Mouse (Mus musculus) limb, embryonic 12.5 days (tissue): Measurements from ENCODE around the gene Bhmt. TPM values are rescaled to one million over a fixed set of nuclear protein-coding genes. Genes with fewer than 3 reads are reported as not detected.

Experiments
- ATAC-seq: fragments of 200-750 bp; cut with Nextera tagmentation; 2 replicates; pipeline ENCODE4 v1.8.0; 2017; ENCODE audit warnings: low read depth, moderate TSS enrichment; ENCODE audit not compliant: insufficient number of reproducible peaks, insufficient read depth, low FRiP score, low TSS enrichment
- H3K27ac ChIP-seq: fragments of 300-500 bp; sonication (generic); 2 replicates; pipeline ENCODE4 v1.5.1; 2016; ENCODE audit warnings: mild to moderate bottlenecking, moderate library complexity
- H3K27me3 ChIP-seq: fragments of 300-500 bp; sonication (generic); 2 replicates; pipeline ENCODE4 v1.6.1; 2016; ENCODE audit warnings: mild to moderate bottlenecking, moderate library complexity
- H3K36me3 ChIP-seq: fragments of 300-500 bp; sonication (generic); 2 replicates; pipeline ENCODE4 v1.6.1; 2016; ENCODE audit warnings: mild to moderate bottlenecking, moderate library complexity
- H3K4me1 ChIP-seq: fragments of 300-500 bp; sonication (generic); replicated peaks from 2 replicates; pipeline ENCODE4 v1.6.1; 2016
- H3K4me2 ChIP-seq: fragments of 300-500 bp; sonication (generic); 2 replicates; pipeline ENCODE4 v1.6.1; 2016; ENCODE audit warnings: mild to moderate bottlenecking, moderate library complexity
- H3K4me3 ChIP-seq: fragments of 300-500 bp; sonication (generic); replicated peaks from 2 replicates; pipeline ENCODE4 v1.5.1; 2016; ENCODE audit warnings: mild to moderate bottlenecking
- H3K9ac ChIP-seq: fragments of 300-500 bp; sonication (generic); replicated peaks from 2 replicates; pipeline ENCODE4 v1.6.1; 2016; ENCODE audit warnings: mild to moderate bottlenecking, moderate library complexity
- H3K9me3 ChIP-seq: fragments of 300-500 bp; sonication (generic); 2 replicates; pipeline ENCODE4 v1.6.1; 2016; ENCODE audit warnings: mild to moderate bottlenecking, moderate library complexity
- WGBS: fragments of 180-500 bp; shearing (Covaris S2); methylation state at CpG from one replicate; pipeline ENCODE4 v1.1.7; 2016; 5-methylcytosine and 5-hydroxymethylcytosine counted together
- polyA plus RNA-seq: library from polyadenylated mRNA; unstranded; fragments of >200 nt; fragmentation: Nextera tagmentation; extraction: Ambion mirVana; gene quantifications from 2 replicates; pipeline ENCODE4 v1.2.1, GENCODE M21; 2016

Bhmt gene
- polyA plus RNA-seq, result not detected in 2 replicates

DNA sequence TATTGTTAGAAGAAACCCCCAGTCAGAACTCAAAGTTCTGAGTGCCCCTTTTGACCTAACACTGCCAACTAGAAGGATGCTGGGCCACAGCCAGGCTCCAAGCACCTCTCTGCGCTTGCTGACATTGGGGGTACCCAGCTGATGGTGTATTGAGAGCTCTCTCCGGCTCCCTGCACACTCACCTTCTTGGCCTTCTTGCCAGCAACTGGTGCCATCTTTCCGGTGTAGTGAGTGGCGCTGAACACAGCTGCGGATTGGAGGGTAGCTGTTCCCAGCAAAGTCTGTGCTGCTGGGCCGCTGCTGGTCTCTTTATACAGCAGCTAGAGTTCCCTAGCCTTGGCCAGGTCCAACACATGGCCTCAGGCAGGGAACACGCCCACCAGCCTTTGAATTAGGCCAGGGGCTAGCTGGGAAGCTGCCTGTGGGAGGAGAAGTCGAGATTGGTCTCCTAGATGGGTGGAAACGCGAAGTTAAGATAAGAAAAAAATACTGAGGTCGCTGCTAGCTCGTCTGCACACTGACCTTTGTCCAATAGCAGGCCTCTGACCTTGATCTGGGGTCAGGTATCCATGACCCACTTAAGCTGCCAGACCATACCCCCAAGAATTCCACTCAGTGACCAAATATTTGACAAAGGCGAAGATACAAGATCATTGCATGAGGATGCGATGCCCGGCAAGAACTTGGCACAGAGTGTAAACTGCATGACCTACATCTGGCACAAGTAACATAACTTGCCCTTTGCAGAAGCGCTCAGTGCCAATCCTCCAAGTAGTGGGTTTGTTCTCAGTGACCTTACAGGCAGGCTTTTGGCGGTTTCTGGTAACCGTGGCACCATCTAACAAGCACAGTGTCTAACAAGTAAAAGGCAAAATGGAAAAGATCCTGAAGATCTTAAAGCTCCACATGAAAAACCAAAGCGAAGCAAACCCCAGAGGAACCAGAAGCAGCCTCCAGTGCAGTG is at the start of gene Bhmt:
Bhmt (minus strand) TSS at position 680 of the 964 bp plus-strand sequence.
- WGBS, result 69% methylated on average over 19 of the region's 19 CpGs
- no peak within 1 kb of the TSS for H3K4me3 ChIP-seq
- no peaks in the 10 kb centered on the region for H3K9me3 ChIP-seq
- no peak for ATAC-seq
- no peak within 1 kb of the TSS for H3K9ac ChIP-seq
- no peaks in the 10 kb centered on the region for H3K4me1 ChIP-seq
- H3K36me3 ChIP-seq, result no peaks in the 10 kb centered on the region
- no peak within 1 kb of the TSS for H3K27ac ChIP-seq
- no peaks in the 10 kb centered on the region for H3K27me3 ChIP-seq
- H3K4me2 ChIP-seq, result no peak within 1 kb of the TSS

DNA sequence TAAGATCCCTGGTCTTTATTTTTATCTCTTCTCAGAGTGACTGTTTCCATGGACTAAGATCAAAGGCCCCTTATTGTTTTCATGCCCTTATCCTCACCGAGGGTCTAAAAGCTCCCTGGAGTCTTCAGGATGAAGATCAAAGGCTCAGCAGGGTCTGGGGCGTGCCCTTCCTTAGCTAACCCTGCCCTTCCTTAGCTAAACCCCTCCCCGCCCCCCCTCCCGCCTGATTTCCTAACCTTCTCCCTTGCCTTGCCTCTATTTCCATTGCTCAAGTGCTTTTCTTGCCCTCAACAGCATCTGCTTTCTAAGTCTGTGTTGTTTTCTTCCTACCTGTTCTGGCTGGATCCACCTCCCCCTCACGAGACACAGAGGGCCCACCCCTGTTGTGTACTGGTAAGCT is 49.6 kb upstream of the Bhmt start:
- Histone ChIP-seq H3K36me3 (no peaks in the 10 kb centered on the region), H3K4me3 (no peak overlapping the region), H3K4me2 (no peak overlapping the region), H3K9ac (no peak overlapping the region), H3K27ac (no peak overlapping the region), H3K27me3 (no peaks in the 10 kb centered on the region), H3K9me3 (no peaks in the 10 kb centered on the region), H3K4me1 (no peaks in the 10 kb centered on the region)
- 9% methylated on average over 5 of the region's 5 CpGs for whole genome bisulfite sequencing
- no peak for ATAC-seq

DNA sequence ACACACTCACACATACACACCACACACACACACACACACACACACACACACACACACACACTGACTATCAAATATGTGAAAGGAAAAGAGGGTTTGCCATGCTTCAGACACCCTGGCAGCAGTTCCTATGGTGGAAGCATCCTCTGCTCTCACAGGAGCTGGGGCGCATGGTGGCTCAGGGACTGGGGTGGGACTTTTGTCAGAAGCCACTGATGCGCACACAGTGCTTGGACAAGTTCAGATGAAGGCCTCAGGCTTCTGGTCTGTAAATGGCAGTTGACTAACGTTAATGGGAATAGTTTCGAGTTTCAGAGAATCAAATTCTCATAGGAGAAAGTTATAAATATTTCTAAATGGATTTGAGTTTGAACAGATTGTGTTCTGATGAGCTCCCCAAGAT is 47.5 kb upstream of the Bhmt start:
- Histone ChIP-seq H3K36me3 (no peaks in the 10 kb centered on the region), H3K27ac (no peak overlapping the region), H3K9ac (no peak overlapping the region), H3K27me3 (no peaks in the 10 kb centered on the region), H3K9me3 (no peaks in the 10 kb centered on the region), H3K4me1 (no peaks in the 10 kb centered on the region), H3K4me3 (no peak overlapping the region), H3K4me2 (no peak overlapping the region)
- no peak for ATAC-seq
- 83% methylated on average over 4 of the region's 4 CpGs for WGBS

- no peak overlapping the region for H3K4me3 ChIP-seq
- H3K27ac ChIP-seq, result no peak overlapping the region
- H3K4me2 ChIP-seq, result no peak overlapping the region
- no peak overlapping the region for H3K9ac ChIP-seq
- no peaks in the 10 kb centered on the region for H3K4me1 ChIP-seq
- 0 out of 2 replicates have a peak, but pooled peaks cover 3% of the 10 kb centered on the region for H3K27me3 ChIP-seq
- no peaks in the 10 kb centered on the region for H3K36me3 ChIP-seq
- ATAC-seq, result no peak
- no peaks in the 10 kb centered on the region for H3K9me3 ChIP-seq
Observed at GRCm38 (mm10) chr13:93683336-93683735, 45.6 kb upstream of the Bhmt start.

GRCm38 (mm10) chr13:93676864-93677263 is 39.1 kb upstream of the Bhmt start:
- no peak for ATAC-seq
- no peak overlapping the region for H3K4me2 ChIP-seq
- no peak overlapping the region for H3K4me3 ChIP-seq
- H3K9me3 ChIP-seq, result 0 out of 2 replicates have a peak, but pooled peaks cover 3% of the 10 kb centered on the region
- H3K9ac ChIP-seq, result no peak overlapping the region
- H3K4me1 ChIP-seq, result peaks cover 4% of the 10 kb centered on the region
- 73% methylated on average over 9 of the region's 9 CpGs for WGBS
- no peak overlapping the region for H3K27ac ChIP-seq
- H3K27me3 ChIP-seq, result peaks cover 26% of the 10 kb centered on the region
- no peaks in the 10 kb centered on the region for H3K36me3 ChIP-seq

DNA sequence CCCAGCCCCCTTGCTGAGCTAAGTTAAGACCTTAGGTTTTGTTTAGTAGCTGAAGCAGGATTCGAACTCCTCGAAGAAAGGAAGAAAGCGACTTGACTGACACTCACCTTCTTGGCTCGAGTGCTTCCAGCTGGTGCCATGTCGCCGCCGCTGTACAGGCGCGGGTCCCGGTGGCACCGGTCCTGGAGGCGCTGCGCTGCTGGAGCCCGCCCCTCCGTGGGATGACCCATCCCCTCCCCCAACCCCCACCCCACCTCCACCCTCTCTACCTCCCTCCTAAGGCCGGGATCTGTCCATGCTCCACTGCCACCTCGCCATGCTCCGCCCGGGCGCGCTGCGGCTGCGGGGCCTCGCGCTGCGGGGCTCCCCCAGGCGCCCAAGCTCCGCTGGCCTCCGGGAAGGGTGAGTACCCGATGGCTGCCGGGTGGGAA is 36.4 kb upstream of the Bhmt start, which contains the start of the genes Bhmt2 and Dmgdh:
Bhmt2 (minus strand) TSS at position 172 of the 431 bp plus-strand sequence.
Dmgdh (plus strand) TSS at position 303 of the 431 bp plus-strand sequence.
- Histone ChIP-seq H3K27ac (no peak within 1 kb of the TSS), H3K9ac (no peak within 1 kb of the TSS)
- WGBS, result 3% methylated on average over 30 of the region's 31 CpGs

DNA sequence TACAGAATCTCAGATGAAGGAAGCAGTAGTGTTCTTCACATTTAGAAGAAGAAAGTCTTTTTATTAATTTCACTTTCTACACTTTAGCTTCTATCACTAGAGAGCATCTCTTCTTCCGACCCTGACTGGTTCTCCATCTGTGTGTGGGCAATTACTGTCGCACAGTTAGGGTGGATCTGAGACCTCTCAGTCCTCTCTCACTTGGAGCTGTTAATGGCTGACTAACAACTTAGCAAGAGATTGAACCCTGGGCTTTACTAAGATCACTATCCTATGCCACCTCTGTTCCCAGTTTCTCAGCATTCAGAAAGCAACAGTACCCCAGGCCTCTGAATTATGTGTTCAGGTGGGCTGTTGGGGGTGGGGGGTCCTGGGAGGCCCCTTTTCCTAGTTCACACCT is 35.5 kb upstream of the Bhmt start:
- Histone ChIP-seq H3K9me3 (0 out of 2 replicates have a peak, but pooled peaks cover 3% of the 10 kb centered on the region), H3K27ac (no peak overlapping the region), H3K36me3 (no peaks in the 10 kb centered on the region), H3K4me1 (peaks cover 4% of the 10 kb centered on the region), H3K9ac (no peak overlapping the region), H3K4me2 (no peak overlapping the region), H3K27me3 (peaks cover 24% of the 10 kb centered on the region), H3K4me3 (no peak overlapping the region)
- no peak for ATAC-seq
- 59% methylated on average over 2 of the region's 2 CpGs for WGBS

More for the DNA sequence above, 36.4 kb upstream of the Bhmt start, which contains the start of the genes Bhmt2 and Dmgdh:
- ATAC-seq, result no peak
- peaks cover 24% of the 10 kb centered on the region for H3K27me3 ChIP-seq
- peak within 1 kb of the TSS; percentile 29 for H3K4me3 ChIP-seq
- 0 out of 2 replicates have a peak, but pooled peaks cover 3% of the 10 kb centered on the region for H3K9me3 ChIP-seq
- H3K4me1 ChIP-seq, result peaks cover 4% of the 10 kb centered on the region
- peak within 1 kb of the TSS; percentile 50 for H3K4me2 ChIP-seq
- H3K36me3 ChIP-seq, result no peaks in the 10 kb centered on the region

DNA sequence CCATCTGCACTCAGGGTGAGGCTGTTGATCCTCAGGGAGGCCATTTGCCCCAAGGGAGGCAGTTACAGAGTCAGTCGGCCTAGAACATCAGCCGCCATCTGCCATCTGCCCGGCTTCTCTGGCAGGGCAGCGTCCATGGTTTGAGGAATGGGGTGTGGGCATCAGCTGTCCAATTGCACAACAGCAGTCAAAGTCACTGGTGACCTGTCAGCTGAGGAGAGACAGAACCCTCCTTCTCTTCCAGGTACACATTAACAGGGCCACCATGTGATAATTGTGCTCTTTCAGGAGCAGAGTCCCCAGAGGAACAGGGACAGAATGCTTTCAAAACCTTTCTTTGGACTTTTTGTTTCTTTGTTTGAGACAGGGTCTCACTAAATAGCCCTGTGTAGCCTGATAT is 34.6 kb upstream of the Bhmt start:
- Histone ChIP-seq H3K27me3 (peaks cover 24% of the 10 kb centered on the region), H3K36me3 (no peaks in the 10 kb centered on the region), H3K9ac (no peak overlapping the region), H3K9me3 (0 out of 2 replicates have a peak, but pooled peaks cover 3% of the 10 kb centered on the region), H3K27ac (no peak overlapping the region), H3K4me1 (peaks cover 4% of the 10 kb centered on the region), H3K4me3 (no peak overlapping the region), H3K4me2 (no peak overlapping the region)
- 90% methylated on average over 4 of the region's 4 CpGs for WGBS
- ATAC-seq, result no peak

DNA sequence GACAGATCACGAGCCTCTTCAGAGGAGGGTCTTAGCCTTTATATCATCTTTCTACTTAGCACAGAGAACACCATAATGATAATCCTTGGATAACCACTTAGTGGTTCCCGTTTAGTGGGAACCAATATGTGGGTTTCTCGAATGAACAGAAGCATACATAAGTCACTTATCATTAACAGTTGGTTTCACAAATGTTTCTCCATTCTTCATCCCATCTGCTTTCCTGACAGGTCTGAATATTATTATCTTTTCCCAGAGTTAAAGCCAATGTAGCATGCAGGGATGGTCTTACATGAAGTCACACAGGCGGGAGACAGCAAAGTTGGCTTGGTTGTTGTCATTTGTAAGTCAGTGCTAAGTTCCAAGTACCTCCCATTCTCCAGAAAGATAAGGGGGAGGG is 29.8 kb upstream of the Bhmt start:
- H3K4me2 ChIP-seq, result no peak overlapping the region
- no peak for ATAC-seq
- 0 out of 2 replicates have a peak, but pooled peaks cover under 1% of the 10 kb centered on the region for H3K27me3 ChIP-seq
- no peaks in the 10 kb centered on the region for H3K9me3 ChIP-seq
- H3K4me3 ChIP-seq, result no peak overlapping the region
- no peak overlapping the region for H3K27ac ChIP-seq
- H3K36me3 ChIP-seq, result no peaks in the 10 kb centered on the region
- 90% methylated on average over 4 of the region's 4 CpGs for WGBS
- H3K4me1 ChIP-seq, result no peaks in the 10 kb centered on the region
- H3K9ac ChIP-seq, result no peak overlapping the region

- H3K36me3 ChIP-seq, result no peaks in the 10 kb centered on the region
- WGBS, result 73% methylated on average over 5 of the region's 5 CpGs
- no peak overlapping the region for H3K4me2 ChIP-seq
- ATAC-seq, result no peak
- H3K27me3 ChIP-seq, result no peaks in the 10 kb centered on the region
- peaks cover 6% of the 10 kb centered on the region; the same call in 1 of the 2 replicates for H3K4me1 ChIP-seq
- no peak overlapping the region for H3K9ac ChIP-seq
- no peak overlapping the region for H3K4me3 ChIP-seq
- no peaks in the 10 kb centered on the region for H3K9me3 ChIP-seq
- no peak overlapping the region for H3K27ac ChIP-seq
Observed at GRCm38 (mm10) chr13:93657941-93658340, 20.2 kb upstream of the Bhmt start.

DNA sequence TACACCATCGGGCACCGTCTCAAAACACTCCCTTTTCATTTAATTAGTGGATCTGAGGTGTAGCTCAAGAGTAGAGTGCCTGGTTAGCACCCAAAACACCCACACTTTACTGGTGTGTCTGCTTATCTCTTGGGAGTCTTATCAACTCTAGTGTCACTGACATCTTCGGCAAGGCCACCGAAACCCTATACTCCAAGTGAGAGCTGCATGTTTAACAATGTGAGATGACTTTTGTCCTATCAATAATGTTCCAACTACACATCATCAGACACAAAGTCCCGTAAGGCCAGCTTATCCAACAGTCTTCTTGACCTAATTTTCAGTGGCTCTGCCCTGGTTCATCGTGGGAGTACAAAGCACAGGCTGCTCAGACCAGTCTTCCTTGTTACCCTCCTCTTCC is 15.6 kb upstream of the Bhmt start:
- H3K4me2 ChIP-seq, result no peak overlapping the region
- ATAC-seq, result no peak
- no peak overlapping the region for H3K4me3 ChIP-seq
- H3K9me3 ChIP-seq, result no peaks in the 10 kb centered on the region
- 87% methylated on average over 6 of the region's 6 CpGs for WGBS
- no peak overlapping the region for H3K9ac ChIP-seq
- H3K36me3 ChIP-seq, result no peaks in the 10 kb centered on the region
- H3K27me3 ChIP-seq, result no peaks in the 10 kb centered on the region
- H3K4me1 ChIP-seq, result peaks cover 5% of the 10 kb centered on the region; the same call in 1 of the 2 replicates
- H3K27ac ChIP-seq, result no peak overlapping the region
